Mouse (Mus musculus): ENCODE results near the gene Zfp341. TPM values are rescaled to one million over a fixed set of nuclear protein-coding genes. Genes with fewer than 3 reads are reported as not detected.

The Zfp341 gene
- polyA plus RNA-seq, 2 experiments = 1.1 to 3.6 TPM

- DNase-seq (ENCODE audit: low read depth in 3 of 3, low spot score in 3 of 3) = no peak
- 85% methylated on average over 3 of the region's 3 CpGs for WGBS (ENCODE audit: insufficient replicate concordance)
- Histone ChIP-seq H3K4me3 (ENCODE audit: insufficient read depth in 1 of 2, low read depth in 2 of 2, low read length in 2 of 2) (no peak overlapping the region), H3K9ac (replicated peaks) (no peak overlapping the region), H3K9me3 (ENCODE audit: control insufficient read depth, low read length) (no peaks in the 10 kb centered on the region), H3K27me3 (ENCODE audit: control insufficient read depth, insufficient read depth, low read length) (no peaks in the 10 kb centered on the region), H3K27ac (no peak overlapping the region), H3K36me3 (replicated peaks; ENCODE audit: control insufficient read depth, insufficient read depth, low read depth) (no peaks in the 10 kb centered on the region; the same call in 1 of the 2 replicates), H3K4me1 (replicated peaks; ENCODE audit: control insufficient read depth in 2 of 2, insufficient read depth in 2 of 2, low read length in 1 of 2) (peaks cover 0 to 6% of the 10 kb centered on the region in 2 experiments; a peak in 1 of 4 replicates), H3K4me2 (ENCODE audit: low read depth) (no peak overlapping the region)
- no peak for ATAC-seq (ENCODE audit: insufficient read depth)
- no peak for TF ChIP-seq EP300 (IDR thresholded peaks at IDR 0.05; ENCODE audit: low read depth)
- no peak for TF ChIP-seq CTCF (IDR thresholded peaks at IDR 0.05; ENCODE audit: low read depth)
Measured at GRCm38 (mm10) chr2:154597399-154597798, 15.7 kb upstream of the Zfp341 start.

GRCm38 (mm10) chr2:154600586-154600985 is 12.5 kb upstream of the Zfp341 start:
- Histone ChIP-seq H3K36me3 (replicated peaks; ENCODE audit: control insufficient read depth, insufficient read depth, low read depth) (no peaks in the 10 kb centered on the region; the same call in 1 of the 2 replicates), H3K9me3 (ENCODE audit: control insufficient read depth, low read length) (no peaks in the 10 kb centered on the region), H3K27ac (no peak overlapping the region), H3K4me2 (ENCODE audit: low read depth) (no peak overlapping the region), H3K4me1 (replicated peaks; ENCODE audit: control insufficient read depth in 2 of 2, insufficient read depth in 2 of 2, low read length in 1 of 2) (peaks cover 14 to 21% of the 10 kb centered on the region in 2 experiments), H3K9ac (replicated peaks) (no peak overlapping the region), H3K27me3 (ENCODE audit: control insufficient read depth, insufficient read depth, low read length) (no peaks in the 10 kb centered on the region), H3K4me3 (ENCODE audit: insufficient read depth in 1 of 2, low read depth in 2 of 2, low read length in 2 of 2) (no peak overlapping the region)
- 57% methylated on average over 6 of the region's 6 CpGs for WGBS (ENCODE audit: insufficient replicate concordance)
- DNase-seq (ENCODE audit: low read depth in 3 of 3, low spot score in 3 of 3) (no peak), ATAC-seq (ENCODE audit: insufficient read depth) (no peak)
- TF ChIP-seq EP300 (IDR thresholded peaks at IDR 0.05; ENCODE audit: low read depth) (no peak), CTCF (IDR thresholded peaks at IDR 0.05; ENCODE audit: low read depth) (peak; percentile 26)

GRCm38 (mm10) chr2:154601324-154601723 is 11.8 kb upstream of the Zfp341 start:
- DNase-seq (ENCODE audit: low read depth in 3 of 3, low spot score in 3 of 3) (no peak), ATAC-seq (ENCODE audit: insufficient read depth) (no peak)
- peak overlapping the region; percentile 13; the same call in 1 of the 2 replicates for H3K4me2 ChIP-seq (ENCODE audit: low read depth)
- WGBS (ENCODE audit: insufficient replicate concordance) = 68% methylated on average over 3 of the region's 3 CpGs
- no peak overlapping the region for H3K27ac ChIP-seq
- H3K4me1 ChIP-seq (replicated peaks; ENCODE audit: control insufficient read depth in 2 of 2, insufficient read depth in 2 of 2, low read length in 1 of 2) = peaks cover 14 to 21% of the 10 kb centered on the region in 2 experiments
- no peak overlapping the region for H3K9ac ChIP-seq (replicated peaks)
- H3K4me3 ChIP-seq (ENCODE audit: insufficient read depth in 1 of 2, low read depth in 2 of 2, low read length in 2 of 2) = no peak overlapping the region
- H3K36me3 ChIP-seq (replicated peaks; ENCODE audit: control insufficient read depth, insufficient read depth, low read depth) = no peaks in the 10 kb centered on the region
- H3K27me3 ChIP-seq (ENCODE audit: control insufficient read depth, insufficient read depth, low read length) = no peaks in the 10 kb centered on the region
- TF ChIP-seq CTCF (IDR thresholded peaks at IDR 0.05; ENCODE audit: low read depth) (no peak), EP300 (IDR thresholded peaks at IDR 0.05; ENCODE audit: low read depth) (no peak)
- H3K9me3 ChIP-seq (ENCODE audit: control insufficient read depth, low read length) = no peaks in the 10 kb centered on the region

- peak overlapping the region; percentile 70 to 87 for H3K4me3 ChIP-seq (ENCODE audit: insufficient read depth in 1 of 2, low read depth in 2 of 2, low read length in 2 of 2)
- peak overlapping the region; percentile 95 for H3K4me2 ChIP-seq (ENCODE audit: low read depth)
- no peaks in the 10 kb centered on the region for H3K27me3 ChIP-seq (ENCODE audit: control insufficient read depth, insufficient read depth, low read length)
- H3K9ac ChIP-seq (replicated peaks) = peak overlapping the region; percentile 93
- WGBS (ENCODE audit: insufficient replicate concordance) = 5% methylated on average over 22 of the region's 22 CpGs
- TF ChIP-seq CTCF (IDR thresholded peaks at IDR 0.05; ENCODE audit: low read depth) = no peak
- TF ChIP-seq EP300 (IDR thresholded peaks at IDR 0.05; ENCODE audit: low read depth) = no peak
- peak; percentile 55 for ATAC-seq (ENCODE audit: insufficient read depth)
- H3K4me1 ChIP-seq (replicated peaks; ENCODE audit: control insufficient read depth in 2 of 2, insufficient read depth in 2 of 2, low read length in 1 of 2) = peaks cover 14 to 21% of the 10 kb centered on the region in 2 experiments
- no peak for DNase-seq (ENCODE audit: low read depth in 3 of 3, low spot score in 3 of 3)
- no peaks in the 10 kb centered on the region for H3K36me3 ChIP-seq (replicated peaks; ENCODE audit: control insufficient read depth, insufficient read depth, low read depth)
- H3K9me3 ChIP-seq (ENCODE audit: control insufficient read depth, low read length) = no peaks in the 10 kb centered on the region
- H3K27ac ChIP-seq = peak overlapping the region; percentile 87
Measured at GRCm38 (mm10) chr2:154603007-154603637, 10.0 kb upstream of the Zfp341 start.

- under 1% methylated on average over 13 of the region's 13 CpGs for WGBS (ENCODE audit: insufficient replicate concordance)
Measured at GRCm38 (mm10) chr2:154603638-154604153, 9.4 kb upstream of the Zfp341 start, which contains the start of gene Pxmp4. Gene Pxmp4 (minus strand): TSS chr2:154603708.

More at GRCm38 (mm10) chr2:154603638-154604153, 9.4 kb upstream of the Zfp341 start, which contains the start of gene Pxmp4:
- ATAC-seq (ENCODE audit: insufficient read depth) (peak; percentile 100), DNase-seq (ENCODE audit: low read depth in 3 of 3, low spot score in 3 of 3) (peak; percentile 99)
- Histone ChIP-seq H3K9ac (replicated peaks) (peak within 1 kb of the TSS; percentile 93), H3K36me3 (replicated peaks; ENCODE audit: control insufficient read depth, insufficient read depth, low read depth) (no peaks in the 10 kb centered on the region), H3K27ac (peak within 1 kb of the TSS; percentile 92), H3K27me3 (ENCODE audit: control insufficient read depth, insufficient read depth, low read length) (no peaks in the 10 kb centered on the region), H3K4me1 (replicated peaks; ENCODE audit: control insufficient read depth in 2 of 2, insufficient read depth in 2 of 2, low read length in 1 of 2) (peaks cover 14 to 21% of the 10 kb centered on the region in 2 experiments), H3K4me3 (ENCODE audit: insufficient read depth in 1 of 2, low read depth in 2 of 2, low read length in 2 of 2) (peak within 1 kb of the TSS; percentile 70 to 87), H3K9me3 (ENCODE audit: control insufficient read depth, low read length) (no peaks in the 10 kb centered on the region), H3K4me2 (ENCODE audit: low read depth) (peak within 1 kb of the TSS; percentile 95)
- TF ChIP-seq CTCF (IDR thresholded peaks at IDR 0.05; ENCODE audit: low read depth) (no peak), EP300 (IDR thresholded peaks at IDR 0.05; ENCODE audit: low read depth) (no peak)
